Mouse (Mus musculus) midbrain, postnatal 0 days (tissue): Measurements from ENCODE around the gene Ahcy. TPM values are rescaled to one million over a fixed set of nuclear protein-coding genes. Genes with fewer than 3 reads are reported as not detected.
A peak's percentile ranks its signal among the peaks of the same experiment; 100 is the strongest.
"Not testable (repeated sequence)": the region's sequence is repeated elsewhere in the genome, so short reads cannot be mapped to it uniquely, and the experiment has no call there.

Source experiments
- ATAC-seq: fragments of 200-750 bp; cut with Nextera tagmentation; 2 replicates; pipeline ENCODE4 v1.8.0; 2017; ENCODE audit warnings: moderate number of reproducible peaks, mild to moderate bottlenecking, moderate TSS enrichment, moderate library complexity; ENCODE audit not compliant: low FRiP score
- DNase-seq: peaks from one replicate; pipeline ENCODE4 v3.0.0-alpha.2; 2015; ENCODE audit warnings: low spot score
- H3K27ac ChIP-seq: fragments of 300-500 bp; sonication (generic); 2 replicates; pipeline ENCODE4 v1.5.1; 2014; ENCODE audit warnings: low read depth, mild to moderate bottlenecking, low read length, mixed read lengths
- H3K27me3 ChIP-seq: fragments of 300-500 bp; sonication (generic); 2 replicates; pipeline ENCODE4 v1.6.1; 2014; ENCODE audit warnings: low read length, control low read depth, mixed read lengths; ENCODE audit not compliant: insufficient read depth
- H3K36me3 ChIP-seq: fragments of 300-500 bp; sonication (generic); 2 replicates; pipeline ENCODE4 v1.6.1; 2014; ENCODE audit warnings: low read length, control low read depth, mixed read lengths; ENCODE audit not compliant: insufficient read depth
- H3K4me1 ChIP-seq: fragments of 300-500 bp; sonication (generic); 2 replicates; pipeline ENCODE4 v1.6.1; 2014; ENCODE audit warnings: mild to moderate bottlenecking, control low read depth, antibody characterized with exemption, low read length, mixed read lengths; ENCODE audit not compliant: insufficient read depth
- H3K4me2 ChIP-seq: fragments of 300-500 bp; sonication (generic); 2 replicates; pipeline ENCODE4 v1.6.1; 2014; ENCODE audit warnings: low read depth, mild to moderate bottlenecking, low read length, mixed read lengths; ENCODE audit not compliant: poor library complexity, severe bottlenecking
- H3K4me3 ChIP-seq: fragments of 300-500 bp; sonication (generic); 2 replicates; pipeline ENCODE4 v1.5.1; 2014; ENCODE audit warnings: low read depth, mild to moderate bottlenecking, low read length, moderate library complexity
- H3K9ac ChIP-seq: fragments of 300-500 bp; sonication (generic); replicated peaks from 2 replicates; pipeline ENCODE4 v1.6.1; 2014; ENCODE audit warnings: mild to moderate bottlenecking, low read length, moderate library complexity, mixed read lengths; ENCODE audit not compliant: poor library complexity, severe bottlenecking
- H3K9me3 ChIP-seq: fragments of 300-500 bp; sonication (generic); 2 replicates; pipeline ENCODE4 v1.6.1; 2016; ENCODE audit warnings: low read length, control low read depth
- CTCF ChIP-seq: IDR thresholded peaks from 2 replicates; pipeline ENCODE4 v1.5.1; 2016; ENCODE audit warnings: antibody characterized with exemption, mild to moderate bottlenecking
- WGBS: fragments of 180-500 bp; shearing (Covaris S2); extraction: QIAGEN DNeasy Blood & Tissue Kit; methylation state at CpG from one replicate; pipeline ENCODE4 v1.1.7; 2014; 5-methylcytosine and 5-hydroxymethylcytosine counted together
- polyA plus RNA-seq: library from polyadenylated mRNA; unstranded; fragments of >200 nt; fragmentation: Nextera tagmentation; extraction: Ambion mirVana; gene quantifications from 2 replicates; pipeline ENCODE4 v1.2.1, GENCODE M21; 2015
- total RNA-seq: library from RNA; depleted of rRNA; stranded (reverse); fragments of >200 nt; gene quantifications from 2 replicates; pipeline ENCODE4 v1.2.3, GENCODE M21; 2014; rRNA removed

Ahcy gene
- total RNA-seq (54.3 and 61.4 TPM in 2 replicates), polyA plus RNA-seq (28.5 and 33.3 TPM in 2 replicates)

DNA sequence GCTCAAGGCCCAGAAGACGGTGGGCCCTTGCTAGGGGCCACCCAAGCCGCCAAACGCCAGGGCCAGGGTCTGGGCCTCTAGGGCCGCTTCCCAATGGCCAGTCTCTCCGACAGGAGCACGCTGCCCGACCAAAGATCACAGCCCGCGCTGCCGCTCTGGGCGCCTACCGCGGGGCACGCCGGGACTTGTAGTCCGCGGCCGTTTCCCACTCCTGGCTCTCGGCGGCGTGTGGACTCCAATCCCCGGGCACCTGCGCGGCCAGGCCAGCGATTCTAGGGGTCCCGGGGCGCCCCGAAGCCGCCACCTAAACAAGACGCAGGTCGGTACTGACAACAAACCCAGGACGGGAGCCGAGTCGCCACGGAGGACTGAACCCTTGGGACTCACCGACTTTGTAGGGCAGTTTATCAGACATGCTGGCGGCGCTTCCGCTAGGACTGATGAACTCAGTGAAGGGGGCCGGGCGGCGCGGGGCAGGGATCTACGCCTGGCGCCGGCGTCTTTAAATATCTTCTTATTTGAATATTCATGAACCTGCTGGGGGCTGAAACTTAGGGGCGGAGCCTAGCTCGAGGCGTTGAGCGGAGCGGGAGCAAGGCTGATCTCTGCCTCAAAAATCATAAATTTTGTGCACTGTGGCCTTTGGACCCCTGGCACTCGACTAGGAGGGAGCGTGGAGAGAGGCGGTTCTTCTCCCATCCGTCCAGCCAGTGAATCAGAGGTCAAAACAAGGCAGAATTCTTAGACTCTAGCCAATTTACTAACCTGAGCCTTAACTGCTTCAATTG is at the start of gene Ahcy:
Gene Ahcy (minus strand): TSS at position 520 of the 788 bp plus-strand sequence.
- Histone ChIP-seq H3K4me3 (peak within 1 kb of the TSS; percentile 51), H3K27me3 (no peaks in the 10 kb centered on the region), H3K27ac (peak within 1 kb of the TSS; percentile 67)

DNA sequence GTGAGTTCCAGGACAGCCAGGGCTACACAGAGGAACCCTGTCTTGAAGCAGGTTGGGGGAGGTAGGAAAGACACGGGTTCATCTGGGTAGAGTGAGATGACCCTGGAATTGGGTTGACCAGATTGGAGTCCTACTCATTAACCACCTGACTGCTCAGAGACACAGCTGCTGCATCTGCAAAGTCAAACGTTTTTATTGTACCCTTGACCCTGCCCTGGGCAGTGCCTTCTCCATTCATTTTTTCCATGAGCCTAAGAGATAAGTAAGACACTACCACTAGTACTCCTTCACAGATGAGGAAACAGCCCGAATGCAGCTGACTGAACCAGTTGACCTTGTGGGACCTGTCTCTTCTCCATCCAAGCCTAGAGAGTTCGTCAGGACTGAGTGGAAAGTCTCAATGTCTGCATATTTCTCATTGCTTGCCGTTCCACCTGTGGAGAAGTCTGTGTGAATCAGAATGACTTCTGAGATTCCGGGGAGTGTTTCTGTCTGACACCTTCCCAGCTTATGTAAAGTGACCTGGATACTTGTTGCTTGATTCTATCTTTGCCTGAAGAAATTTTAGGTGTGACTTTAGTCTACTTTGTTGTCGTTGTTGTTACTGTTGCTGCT is 41.0 kb upstream of the Ahcy start:
- Histone ChIP-seq H3K27me3 (no peaks in the 10 kb centered on the region), H3K9me3 (0 out of 2 replicates have a peak, but pooled peaks cover 4% of the 10 kb centered on the region), H3K36me3 (no peaks in the 10 kb centered on the region), H3K9ac (no peak overlapping the region), H3K27ac (no peak overlapping the region), H3K4me2 (no peak overlapping the region), H3K4me3 (no peak overlapping the region), H3K4me1 (no peaks in the 10 kb centered on the region)
- no peak for DNase-seq
- ATAC-seq: no peak
- WGBS: 68% methylated on average over 7 of the region's 7 CpGs
- TF ChIP-seq CTCF: no peak

More for the DNA sequence above, at the start of gene Ahcy:
- peak within 1 kb of the TSS; percentile 58 for H3K9ac ChIP-seq
- ATAC-seq (peak; percentile 93), DNase-seq (peak; percentile 95)
- 0 out of 2 replicates have a peak, but pooled peaks cover 7% of the 10 kb centered on the region for H3K4me1 ChIP-seq
- TF ChIP-seq CTCF: no peak
- H3K9me3 ChIP-seq: no peaks in the 10 kb centered on the region
- WGBS: under 1% methylated on average over 56 of the region's 56 CpGs
- peak within 1 kb of the TSS; percentile 55 for H3K4me2 ChIP-seq
- H3K36me3 ChIP-seq: no peaks in the 10 kb centered on the region

DNA sequence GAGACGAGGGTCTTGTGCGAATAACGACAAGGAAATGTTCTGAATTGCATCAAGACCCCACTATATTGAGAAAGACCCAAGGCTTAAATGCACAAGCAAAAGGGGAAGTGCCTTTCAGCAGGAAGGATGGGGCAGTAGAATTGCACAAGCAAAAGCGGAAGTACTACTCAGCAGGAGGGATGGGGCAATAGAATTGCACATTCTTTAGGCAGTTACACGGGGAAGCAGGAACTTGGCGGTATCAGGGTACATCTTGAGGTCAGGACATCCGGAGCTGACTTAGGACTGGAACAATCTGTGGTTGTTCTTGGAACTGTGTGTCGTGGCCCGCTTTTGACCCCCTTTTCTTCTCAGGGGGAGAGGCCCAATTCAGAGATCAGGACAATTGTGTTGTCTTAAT is 33.0 kb upstream of the Ahcy start:
- not testable (repeated sequence) for H3K9me3 ChIP-seq, H3K4me1 ChIP-seq, H3K4me2 ChIP-seq, DNase-seq, H3K36me3 ChIP-seq, H3K27ac ChIP-seq, H3K4me3 ChIP-seq, H3K9ac ChIP-seq, ATAC-seq, H3K27me3 ChIP-seq
- 81% methylated on average over 9 of the region's 9 CpGs for WGBS

DNA sequence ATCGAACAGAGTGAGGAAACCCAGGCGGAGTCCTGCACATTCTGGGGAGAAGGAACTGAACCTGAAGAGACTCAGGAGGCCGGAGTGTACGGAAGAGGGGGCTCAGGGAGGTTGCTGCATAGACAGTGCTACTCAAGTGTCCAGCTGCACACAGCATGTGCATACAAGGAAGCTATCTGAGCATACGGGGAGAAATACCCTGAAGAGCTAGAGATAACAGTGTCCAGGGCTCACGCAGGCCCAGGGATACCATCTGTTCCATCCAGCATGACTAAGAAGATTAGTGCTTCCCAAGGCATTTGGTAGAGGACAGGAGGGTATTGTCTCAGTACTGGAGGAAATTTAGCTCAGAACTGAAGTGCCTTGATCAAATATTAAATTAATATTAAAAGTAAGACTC is 29.3 kb upstream of the Ahcy start:
- H3K27me3 ChIP-seq: no peaks in the 10 kb centered on the region
- no peaks in the 10 kb centered on the region for H3K4me1 ChIP-seq
- WGBS: 41% methylated on average over 6 of the region's 6 CpGs
- ATAC-seq (no peak), DNase-seq (peak; percentile 52)
- no peak overlapping the region for H3K9ac ChIP-seq
- no peaks in the 10 kb centered on the region for H3K9me3 ChIP-seq
- H3K4me2 ChIP-seq: no peak overlapping the region
- H3K27ac ChIP-seq: no peak overlapping the region
- no peak overlapping the region for H3K4me3 ChIP-seq
- no peaks in the 10 kb centered on the region for H3K36me3 ChIP-seq
- no peak for TF ChIP-seq CTCF

DNA sequence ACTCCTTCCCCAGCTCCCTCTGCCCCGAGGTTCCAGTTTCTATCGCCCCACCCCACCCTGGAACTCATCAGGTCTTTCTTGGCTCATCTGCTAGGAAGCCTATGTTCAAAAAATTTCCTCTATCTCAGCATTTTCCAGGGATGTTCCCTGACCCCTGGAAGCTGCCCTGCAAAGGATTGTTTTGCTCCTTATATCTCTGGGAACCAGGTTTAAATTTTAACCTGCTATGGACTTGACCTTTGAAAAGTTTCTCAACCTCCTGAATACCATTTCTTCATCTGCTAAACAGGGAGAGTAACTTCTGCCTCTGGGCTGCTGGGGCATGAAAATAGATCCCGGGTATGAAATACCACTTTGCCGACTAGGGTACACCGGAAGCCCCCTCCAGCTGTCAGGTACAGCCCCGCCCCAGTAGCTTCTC is 27.5 kb upstream of the Ahcy start:
- Histone ChIP-seq H3K4me2 (no peak overlapping the region), H3K36me3 (no peaks in the 10 kb centered on the region), H3K9ac (no peak overlapping the region), H3K4me1 (no peaks in the 10 kb centered on the region), H3K27ac (no peak overlapping the region), H3K4me3 (no peak overlapping the region), H3K9me3 (no peaks in the 10 kb centered on the region), H3K27me3 (no peaks in the 10 kb centered on the region)
- no peak for TF ChIP-seq CTCF
- WGBS: 66% methylated on average over 6 of the region's 6 CpGs
- ATAC-seq: no peak
- DNase-seq: no peak

DNA sequence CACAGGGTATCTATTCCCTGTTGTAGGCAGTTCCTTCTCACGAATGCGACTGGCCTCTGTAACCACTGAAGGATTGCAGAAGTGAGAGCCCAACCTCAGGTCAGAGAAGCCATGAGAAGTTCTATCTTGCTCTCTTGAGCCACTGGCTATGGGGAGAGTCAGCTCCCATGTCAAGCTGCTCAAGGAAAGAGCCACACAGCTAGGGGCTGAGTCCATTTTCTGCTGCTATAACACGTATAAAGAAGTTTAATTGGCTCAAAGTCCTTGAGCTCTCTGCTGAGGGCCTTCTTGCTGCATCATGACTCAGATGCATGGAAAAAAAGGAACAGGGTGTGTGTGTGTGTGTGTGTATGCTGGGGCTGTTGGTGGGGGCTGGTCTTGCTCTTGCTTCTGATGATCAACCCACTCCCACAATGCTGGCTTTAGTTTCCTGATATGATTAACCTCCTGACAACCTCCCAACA is 26.5 kb upstream of the Ahcy start:
- Histone ChIP-seq H3K27ac (no peak overlapping the region), H3K4me3 (no peak overlapping the region), H3K36me3 (no peaks in the 10 kb centered on the region), H3K9ac (no peak overlapping the region), H3K27me3 (no peaks in the 10 kb centered on the region), H3K9me3 (no peaks in the 10 kb centered on the region), H3K4me2 (no peak overlapping the region), H3K4me1 (no peaks in the 10 kb centered on the region)
- ATAC-seq (no peak), DNase-seq (no peak)
- no peak for TF ChIP-seq CTCF
- WGBS: 89% methylated on average over 3 of the region's 3 CpGs
